Mouse (Mus musculus) embryonic facial prominence, embryonic 13.5 days (tissue): ENCODE results near the gene Pygo2. TPM values are rescaled to one million over a fixed set of nuclear protein-coding genes. Genes with fewer than 3 reads are reported as not detected.
A peak's percentile ranks its signal among the peaks of the same experiment; 100 is the strongest.
"Not testable (repeated sequence)": the region's sequence is repeated elsewhere in the genome, so short reads cannot be mapped to it uniquely, and the experiment has no call there.

Experiments
- ATAC-seq: fragments of 200-750 bp; cut with Nextera tagmentation; 2 replicates; pipeline ENCODE4 v1.8.0; 2017; ENCODE audit warnings: low read depth; ENCODE audit not compliant: insufficient number of reproducible peaks, insufficient read depth, low FRiP score, low TSS enrichment
- H3K27ac ChIP-seq: fragments of 300-500 bp; sonication (generic); 2 replicates; pipeline ENCODE4 v1.5.1; 2015; ENCODE audit warnings: moderate library complexity, mild to moderate bottlenecking, inconsistent platforms
- H3K27me3 ChIP-seq: fragments of 300-500 bp; sonication (generic); 2 replicates; pipeline ENCODE4 v1.6.1; 2015; ENCODE audit warnings: mild to moderate bottlenecking, inconsistent platforms
- H3K36me3 ChIP-seq: fragments of 300-500 bp; sonication (generic); 2 replicates; pipeline ENCODE4 v1.6.1; 2015; ENCODE audit warnings: mild to moderate bottlenecking, inconsistent platforms
- H3K4me1 ChIP-seq: fragments of 300-500 bp; sonication (generic); 2 replicates; pipeline ENCODE4 v1.6.1; 2015; ENCODE audit warnings: inconsistent platforms
- H3K4me2 ChIP-seq: fragments of 300-500 bp; sonication (generic); 2 replicates; pipeline ENCODE4 v1.6.1; 2015; ENCODE audit warnings: moderate library complexity, mild to moderate bottlenecking, inconsistent platforms
- H3K4me3 ChIP-seq: fragments of 300-500 bp; sonication (generic); 2 replicates; pipeline ENCODE4 v1.5.1; 2015; ENCODE audit warnings: mild to moderate bottlenecking, inconsistent platforms
- H3K9ac ChIP-seq: fragments of 300-500 bp; sonication (generic); 2 replicates; pipeline ENCODE4 v1.6.1; 2015; ENCODE audit warnings: mild to moderate bottlenecking, inconsistent platforms
- H3K9me3 ChIP-seq: fragments of 300-500 bp; sonication (generic); 2 replicates; pipeline ENCODE4 v1.6.1; 2016; ENCODE audit warnings: inconsistent platforms
- WGBS: fragments of 180-500 bp; shearing (Covaris S2); methylation state at CpG from one replicate; pipeline ENCODE4 v1.1.7; 2015; ENCODE audit warnings: mixed read lengths; 5-methylcytosine and 5-hydroxymethylcytosine counted together
- polyA plus RNA-seq: library from polyadenylated mRNA; unstranded; fragments of >200 nt; fragmentation: Nextera tagmentation; extraction: Ambion mirVana; gene quantifications from 2 replicates; pipeline ENCODE4 v1.2.1, GENCODE M21; 2015

Pygo2 gene
- polyA plus RNA-seq, 1 experiment from 2014 or later, result 50.5 TPM

DNA sequence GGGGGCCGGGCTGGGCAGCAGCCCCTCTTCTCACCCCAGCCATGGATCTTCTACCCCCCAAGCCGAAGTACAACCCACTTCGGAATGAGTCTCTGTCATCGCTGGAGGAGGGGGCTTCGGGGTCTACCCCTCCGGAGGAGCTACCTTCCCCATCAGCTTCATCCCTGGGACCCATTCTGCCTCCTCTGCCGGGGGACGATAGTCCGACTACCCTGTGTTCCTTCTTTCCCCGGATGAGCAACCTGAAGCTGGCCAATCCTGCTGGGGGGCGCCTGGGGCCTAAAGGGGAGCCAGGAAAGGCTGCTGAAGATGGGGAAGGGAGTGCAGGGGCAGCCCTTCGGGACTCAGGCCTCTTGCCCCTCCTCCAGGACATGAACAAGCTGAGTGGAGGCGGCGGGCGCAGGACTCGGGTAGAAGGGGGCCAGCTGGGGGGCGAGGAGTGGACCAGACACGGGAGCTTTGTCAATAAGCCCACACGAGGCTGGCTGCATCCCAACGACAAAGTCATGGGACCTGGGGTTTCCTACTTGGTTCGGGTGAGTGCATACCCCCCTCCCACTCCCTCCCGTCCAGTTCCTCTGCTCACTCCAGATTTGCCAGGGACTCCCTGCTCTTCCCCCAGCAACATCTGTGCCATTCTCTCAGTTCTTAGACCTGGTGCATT is 8.1 kb upstream of the Pygo2 start:
- Histone ChIP-seq H3K36me3 (peaks cover 34% of the 10 kb centered on the region), H3K9me3 (no peaks in the 10 kb centered on the region), H3K9ac (peak overlapping the region; percentile 81), H3K4me2 (peak overlapping the region; percentile 89), H3K27ac (peak overlapping the region; percentile 84), H3K27me3 (no peaks in the 10 kb centered on the region), H3K4me3 (peak overlapping the region; percentile 53), H3K4me1 (peaks cover 49% of the 10 kb centered on the region)
- WGBS, result 6% methylated on average over 22 of the region's 22 CpGs
- no peak for ATAC-seq

DNA sequence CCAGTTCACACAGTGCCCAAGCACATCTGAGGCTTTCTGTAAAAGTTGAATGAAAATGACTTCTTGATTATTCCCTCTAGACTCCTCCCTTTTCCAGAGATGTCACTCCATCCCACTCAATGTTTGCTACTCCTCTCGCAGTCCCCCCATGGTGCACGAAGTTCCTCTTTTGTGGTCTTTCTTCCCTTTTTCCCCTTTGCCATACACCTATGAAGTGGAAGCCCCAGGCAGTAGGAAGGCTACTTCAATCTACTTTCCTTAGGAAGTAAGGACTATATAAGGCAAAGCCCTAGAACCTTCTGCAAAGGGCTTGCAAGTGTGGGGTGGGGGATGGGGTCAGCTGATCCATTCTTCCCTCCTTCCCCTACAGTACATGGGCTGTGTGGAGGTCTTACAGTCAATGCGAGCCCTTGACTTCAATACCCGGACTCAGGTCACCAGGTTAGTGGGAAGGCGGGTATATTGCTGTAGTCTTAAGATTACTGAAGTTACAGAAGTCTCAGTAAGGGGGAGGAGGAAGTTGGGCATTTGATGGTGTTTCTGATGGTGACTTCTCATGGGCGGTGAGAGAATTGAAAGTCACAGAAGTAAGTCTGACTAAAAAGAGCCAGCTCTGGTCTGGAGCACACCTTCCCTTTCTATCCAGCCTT is 7.3 kb upstream of the Pygo2 start:
- H3K27ac ChIP-seq, result no peak overlapping the region
- WGBS, result 70% methylated on average over 6 of the region's 6 CpGs
- no peaks in the 10 kb centered on the region for H3K27me3 ChIP-seq
- H3K9ac ChIP-seq, result peak overlapping the region; percentile 81
- ATAC-seq, result no peak
- no peaks in the 10 kb centered on the region for H3K9me3 ChIP-seq
- peak overlapping the region; percentile 53 for H3K4me3 ChIP-seq
- peak overlapping the region; percentile 89 for H3K4me2 ChIP-seq
- H3K36me3 ChIP-seq, result peaks cover 41% of the 10 kb centered on the region
- peaks cover 49% of the 10 kb centered on the region for H3K4me1 ChIP-seq

DNA sequence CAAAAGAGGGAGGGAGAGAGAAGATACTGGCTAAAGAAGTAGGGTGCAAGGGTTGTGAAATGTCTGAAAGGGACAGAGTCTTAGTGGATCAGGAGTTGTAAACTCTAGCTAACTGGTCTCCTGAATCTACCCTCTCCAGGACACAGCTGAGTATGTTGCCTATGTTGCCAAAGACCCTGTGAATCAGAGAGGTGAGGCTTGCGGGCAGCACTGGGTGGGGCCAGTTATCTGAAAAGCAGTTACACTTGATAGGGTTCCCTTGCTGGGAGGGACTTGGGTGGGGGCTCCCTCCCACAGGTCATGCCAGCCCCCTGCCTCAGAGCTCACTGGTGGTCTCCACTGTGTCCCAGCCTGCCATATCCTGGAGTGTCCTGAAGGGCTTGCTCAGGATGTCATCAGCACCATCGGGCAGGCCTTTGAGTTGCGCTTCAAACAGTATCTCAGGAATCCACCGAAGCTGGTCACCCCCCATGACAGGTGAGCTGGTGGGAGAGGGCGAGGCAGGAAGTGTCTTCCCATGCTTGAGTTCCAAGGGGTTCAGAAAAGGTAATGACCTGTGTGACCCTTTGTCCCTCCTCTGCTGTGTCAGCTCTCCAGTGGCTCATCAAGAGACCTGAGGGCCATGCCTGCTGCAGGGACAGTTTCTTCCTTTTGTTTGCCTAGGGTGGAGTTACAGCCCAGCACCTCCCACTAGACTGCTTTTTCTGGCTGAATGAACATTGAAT is 5.4 kb upstream of the Pygo2 start:
- Histone ChIP-seq H3K27me3 (no peaks in the 10 kb centered on the region), H3K9me3 (no peaks in the 10 kb centered on the region), H3K4me2 (no peak overlapping the region), H3K36me3 (peaks cover 49% of the 10 kb centered on the region), H3K4me1 (peaks cover 45% of the 10 kb centered on the region), H3K4me3 (no peak overlapping the region), H3K27ac (no peak overlapping the region), H3K9ac (no peak overlapping the region)
- no peak for ATAC-seq
- 94% methylated on average over 5 of the region's 5 CpGs for WGBS

DNA sequence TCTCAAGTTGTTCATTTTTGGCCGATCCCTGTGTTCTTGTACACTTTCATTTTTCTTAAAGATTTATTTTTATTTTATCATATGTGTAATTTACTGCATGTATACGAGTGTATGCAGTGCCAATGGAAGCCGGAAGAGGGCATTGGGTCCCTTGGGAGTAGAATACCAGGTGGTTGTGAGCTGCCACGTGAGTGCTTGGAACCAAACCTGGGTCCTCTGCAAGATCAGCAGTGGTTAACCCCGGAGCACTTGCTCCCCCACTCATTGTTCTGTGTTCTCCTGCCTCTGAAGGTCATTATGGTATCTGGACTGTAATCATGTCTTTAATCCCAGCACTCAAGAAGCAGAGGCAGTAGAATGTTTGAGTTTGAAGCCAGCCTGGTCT is 4.9 kb upstream of the Pygo2 start:
- ATAC-seq, result no peak
- WGBS, result 88% methylated on average over 5 of the region's 5 CpGs

DNA sequence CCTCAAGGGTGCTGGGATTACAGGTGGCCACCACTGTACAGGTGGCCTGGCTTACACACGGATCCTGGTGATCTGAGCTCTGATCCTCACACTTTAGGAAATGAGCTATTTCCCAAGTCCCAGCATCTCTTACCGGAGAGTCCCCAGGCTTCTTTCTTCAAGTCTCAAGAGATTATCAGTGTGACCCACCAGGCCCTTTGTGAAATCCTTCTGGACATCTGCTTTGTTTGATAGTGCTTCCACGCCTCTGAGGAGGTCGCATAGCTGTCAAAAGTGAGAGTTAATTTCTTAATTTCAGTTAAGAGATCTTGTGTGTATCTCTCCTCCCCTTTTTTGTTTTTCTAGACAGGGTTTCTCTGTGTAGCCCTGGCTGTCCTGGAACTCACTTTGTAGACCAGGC is 4.1 kb upstream of the Pygo2 start:
- Histone ChIP-seq H3K4me2 (no peak overlapping the region), H3K36me3 (peaks cover 49% of the 10 kb centered on the region), H3K9me3 (no peaks in the 10 kb centered on the region), H3K27ac (no peak overlapping the region), H3K4me3 (no peak overlapping the region), H3K9ac (no peak overlapping the region), H3K27me3 (no peaks in the 10 kb centered on the region), H3K4me1 (peaks cover 34% of the 10 kb centered on the region)
- no peak for ATAC-seq
- WGBS, result 89% methylated on average over 4 of the region's 4 CpGs

More for the DNA sequence above, 4.9 kb upstream of the Pygo2 start:
- H3K4me1 ChIP-seq, result peaks cover 40% of the 10 kb centered on the region
- H3K9ac ChIP-seq, result no peak overlapping the region
- H3K4me2 ChIP-seq, result no peak overlapping the region
- H3K4me3 ChIP-seq, result no peak overlapping the region
- H3K9me3 ChIP-seq, result no peaks in the 10 kb centered on the region
- no peak overlapping the region for H3K27ac ChIP-seq
- no peaks in the 10 kb centered on the region for H3K27me3 ChIP-seq
- peaks cover 49% of the 10 kb centered on the region for H3K36me3 ChIP-seq

DNA sequence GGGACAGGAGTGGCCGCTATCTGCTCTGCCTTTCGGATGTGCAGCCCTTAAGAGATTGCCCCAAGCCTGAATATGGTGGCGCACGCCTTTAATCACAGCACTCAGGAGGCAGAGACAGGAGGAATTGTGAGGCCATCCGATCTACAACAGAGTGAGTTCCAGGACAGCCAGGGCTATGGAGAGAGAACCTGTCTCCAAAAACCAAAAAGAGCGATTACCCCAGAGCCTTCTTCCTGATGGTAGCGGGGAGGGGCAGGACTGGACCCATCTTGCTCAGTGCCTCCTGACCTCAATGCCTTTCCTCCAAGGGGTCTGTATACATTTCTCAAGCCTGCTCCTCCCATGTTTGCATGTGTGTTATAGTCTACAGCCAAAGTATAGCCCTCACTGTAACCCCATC is 993 bp upstream of the Pygo2 start:
- not testable (repeated sequence) for ATAC-seq, H3K9ac ChIP-seq, H3K4me3 ChIP-seq, H3K27me3 ChIP-seq, H3K4me2 ChIP-seq, H3K9me3 ChIP-seq, H3K27ac ChIP-seq
- peaks cover 17% of the 10 kb centered on the region for H3K4me1 ChIP-seq
- WGBS, result 93% methylated on average over 7 of the region's 7 CpGs
- peaks cover 62% of the 10 kb centered on the region for H3K36me3 ChIP-seq

DNA sequence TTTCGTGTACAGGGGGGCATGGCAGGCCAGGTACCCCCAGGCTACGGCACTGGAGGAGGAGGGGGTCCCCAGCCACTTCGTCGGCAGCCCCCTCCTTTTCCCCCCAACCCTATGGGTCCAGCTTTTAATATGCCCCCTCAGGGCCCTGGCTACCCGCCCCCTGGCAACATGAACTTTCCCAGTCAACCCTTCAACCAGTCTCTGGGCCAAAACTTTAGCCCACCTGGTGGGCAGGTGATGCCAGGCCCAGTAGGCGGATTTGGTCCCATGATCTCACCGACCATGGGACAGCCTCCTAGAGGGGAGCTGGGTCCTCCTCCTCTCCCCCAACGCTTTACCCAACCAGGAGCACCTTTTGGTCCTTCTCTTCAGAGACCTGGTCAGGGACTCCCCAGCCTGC is 2.6 kb downstream of the Pygo2 start:
- WGBS, result 95% methylated on average over 8 of the region's 8 CpGs
- Histone ChIP-seq H3K27ac (no peak overlapping the region), H3K4me3 (no peak overlapping the region), H3K36me3 (peaks cover 43% of the 10 kb centered on the region), H3K27me3 (no peaks in the 10 kb centered on the region), H3K4me1 (peaks cover 36% of the 10 kb centered on the region), H3K9me3 (no peaks in the 10 kb centered on the region), H3K4me2 (no peak overlapping the region), H3K9ac (no peak overlapping the region)
- ATAC-seq, result no peak

DNA sequence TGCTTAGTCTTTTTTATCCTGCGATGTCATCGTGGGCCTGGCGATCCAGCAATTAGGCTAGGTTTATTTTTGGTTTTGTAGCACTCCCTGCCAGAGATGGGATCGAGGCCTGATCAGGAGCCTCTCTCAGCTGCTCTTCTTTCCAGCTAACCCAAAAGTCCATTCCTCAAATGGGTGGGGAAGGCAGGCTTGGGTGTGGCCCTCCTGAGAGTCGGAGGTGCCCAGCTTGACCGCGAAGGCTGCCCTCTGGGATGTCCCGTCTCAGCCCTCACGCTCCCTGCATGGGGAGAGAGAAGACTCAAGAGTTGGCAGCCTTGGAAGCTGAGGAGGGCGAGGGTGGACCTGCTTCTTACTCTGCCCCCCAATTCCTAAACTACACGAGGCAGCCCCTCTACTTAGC is 4.5 kb downstream of the Pygo2 start:
- H3K27me3 ChIP-seq, result no peaks in the 10 kb centered on the region
- WGBS, result 84% methylated on average over 11 of the region's 11 CpGs
- H3K4me3 ChIP-seq, result no peak overlapping the region
- H3K4me2 ChIP-seq, result no peak overlapping the region
- peaks cover 36% of the 10 kb centered on the region for H3K4me1 ChIP-seq
- H3K9me3 ChIP-seq, result no peaks in the 10 kb centered on the region
- no peak for ATAC-seq
- H3K36me3 ChIP-seq, result peaks cover 34% of the 10 kb centered on the region
- 0 out of 2 replicates have a peak overlapping the region, but pooled peaks have one; percentile 51 for H3K27ac ChIP-seq
- no peak overlapping the region for H3K9ac ChIP-seq

DNA sequence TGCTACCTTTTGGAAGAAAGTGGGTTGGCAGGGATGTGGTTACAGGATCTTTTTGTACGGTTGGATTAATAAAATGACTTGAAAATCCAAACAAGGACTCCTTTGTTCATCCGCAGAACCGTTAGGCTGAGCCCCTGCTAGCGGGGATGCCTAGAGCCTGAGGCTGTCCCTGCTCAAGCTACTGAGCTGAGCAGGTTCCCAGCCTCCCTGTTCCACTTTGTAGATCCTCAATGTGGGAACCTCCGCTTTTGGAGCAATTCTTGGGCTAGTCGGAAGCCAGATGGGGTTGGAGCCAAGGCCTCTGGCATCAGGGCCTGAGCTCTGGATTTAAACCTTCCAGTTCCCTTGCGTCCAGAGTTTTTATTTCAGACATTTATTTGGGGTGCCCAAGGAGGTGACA is 5.0 kb downstream of the Pygo2 start:
- no peak overlapping the region for H3K9ac ChIP-seq
- WGBS, result 50% methylated on average over 7 of the region's 7 CpGs
- no peak for ATAC-seq
- no peak overlapping the region for H3K4me3 ChIP-seq
- peak overlapping the region; percentile 51; the same call in 1 of the 2 replicates for H3K27ac ChIP-seq
- no peaks in the 10 kb centered on the region for H3K9me3 ChIP-seq
- peaks cover 36% of the 10 kb centered on the region for H3K4me1 ChIP-seq
- H3K36me3 ChIP-seq, result peaks cover 36% of the 10 kb centered on the region
- H3K4me2 ChIP-seq, result no peak overlapping the region
- H3K27me3 ChIP-seq, result no peaks in the 10 kb centered on the region

DNA sequence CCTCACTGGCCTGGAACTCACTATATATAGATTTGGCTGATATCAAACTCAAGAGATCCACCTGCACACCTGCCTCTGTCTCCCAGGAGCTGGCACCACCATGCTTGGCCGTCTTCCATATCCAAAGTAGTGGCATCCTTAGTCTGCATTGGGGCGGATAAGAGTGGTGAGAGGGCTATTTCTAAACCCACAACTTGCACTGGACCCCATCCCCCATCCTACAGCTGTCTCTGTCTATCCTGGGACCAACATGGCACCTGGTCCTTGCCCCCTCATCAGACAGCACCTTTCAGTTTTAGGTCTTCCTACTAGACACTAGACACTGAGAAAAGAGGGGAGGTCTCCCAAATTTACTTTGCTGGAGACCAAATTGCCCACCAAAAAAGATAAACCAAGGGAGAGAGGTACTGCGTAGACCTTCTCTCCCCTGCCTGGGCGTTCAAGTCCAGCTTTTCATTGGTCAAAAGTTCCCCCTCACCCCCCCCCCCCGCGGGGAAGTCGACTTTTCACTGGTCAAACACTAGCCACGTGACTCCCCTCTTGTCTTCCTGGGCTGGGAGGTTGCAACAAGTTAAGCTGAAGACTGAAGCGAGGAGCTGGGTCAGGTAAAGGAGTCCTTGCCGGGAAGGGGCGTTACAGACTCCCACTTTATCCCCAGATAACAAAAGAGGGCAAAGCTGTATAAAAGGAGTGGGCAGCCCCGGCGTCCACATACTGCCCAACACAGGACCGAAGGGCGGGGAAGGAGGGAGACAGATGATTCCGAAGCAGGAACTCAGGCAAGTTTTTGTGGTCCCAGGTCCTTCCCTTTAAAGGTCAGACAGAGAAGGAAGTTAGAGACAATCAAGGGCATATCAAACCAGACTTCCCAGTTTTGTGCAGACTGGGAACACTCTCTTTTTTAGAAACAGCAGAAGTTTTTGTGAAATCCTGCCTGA is 6.4 kb downstream of the Pygo2 start, which contains the start of gene Pbxip1:
Gene Pbxip1 (plus strand): TSS at position 531 of the 938 bp plus-strand sequence.
- ATAC-seq, result peak; percentile 80
- Histone ChIP-seq H3K4me1 (peaks cover 29% of the 10 kb centered on the region), H3K27ac (peak within 1 kb of the TSS; percentile 72)

DNA sequence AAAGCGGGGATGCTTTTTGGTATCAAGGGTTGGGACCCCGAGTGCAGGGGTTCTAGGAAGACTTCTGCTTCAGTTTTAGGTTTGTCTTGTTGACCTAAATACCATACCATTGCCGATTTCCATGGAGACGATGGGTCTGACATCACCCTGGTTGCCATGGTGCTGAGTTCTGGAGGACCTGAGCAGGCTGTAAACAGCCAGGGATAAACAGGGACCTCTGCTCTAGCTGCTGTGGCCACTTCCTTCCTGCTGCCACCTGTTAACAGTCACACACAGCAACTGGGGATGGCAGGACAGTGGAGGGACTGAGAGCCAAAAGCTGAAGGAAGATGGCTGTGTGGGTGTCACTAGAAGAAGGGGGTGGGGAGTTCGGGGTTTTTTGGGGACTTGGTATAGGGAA is 7.3 kb downstream of the Pygo2 start:
- Histone ChIP-seq H3K27me3 (no peaks in the 10 kb centered on the region), H3K9ac (peak overlapping the region; percentile 75), H3K9me3 (no peaks in the 10 kb centered on the region), H3K27ac (peak overlapping the region; percentile 72), H3K4me1 (peaks cover 23% of the 10 kb centered on the region), H3K4me2 (peak overlapping the region; percentile 64), H3K4me3 (peak overlapping the region; percentile 50), H3K36me3 (peaks cover 34% of the 10 kb centered on the region)
- WGBS, result 34% methylated on average over 5 of the region's 5 CpGs
- no peak for ATAC-seq

More for the DNA sequence above, 6.4 kb downstream of the Pygo2 start, which contains the start of gene Pbxip1:
- peak within 1 kb of the TSS; percentile 64 for H3K4me2 ChIP-seq
- peak within 1 kb of the TSS; percentile 50 for H3K4me3 ChIP-seq
- H3K27me3 ChIP-seq, result no peaks in the 10 kb centered on the region
- H3K9me3 ChIP-seq, result no peaks in the 10 kb centered on the region
- peak within 1 kb of the TSS; percentile 75 for H3K9ac ChIP-seq
- H3K36me3 ChIP-seq, result peaks cover 38% of the 10 kb centered on the region
- WGBS, result 5% methylated on average over 16 of the region's 16 CpGs
